Mouse (Mus musculus) kidney, postnatal 14 days (tissue): ENCODE results near the gene Zfp518b.

Source experiments
- DNase-seq: peaks from one replicate; pipeline ENCODE4 v3.0.0; 2022; ENCODE audit warnings: mixed read lengths

Gene Zfp518b

DNA sequence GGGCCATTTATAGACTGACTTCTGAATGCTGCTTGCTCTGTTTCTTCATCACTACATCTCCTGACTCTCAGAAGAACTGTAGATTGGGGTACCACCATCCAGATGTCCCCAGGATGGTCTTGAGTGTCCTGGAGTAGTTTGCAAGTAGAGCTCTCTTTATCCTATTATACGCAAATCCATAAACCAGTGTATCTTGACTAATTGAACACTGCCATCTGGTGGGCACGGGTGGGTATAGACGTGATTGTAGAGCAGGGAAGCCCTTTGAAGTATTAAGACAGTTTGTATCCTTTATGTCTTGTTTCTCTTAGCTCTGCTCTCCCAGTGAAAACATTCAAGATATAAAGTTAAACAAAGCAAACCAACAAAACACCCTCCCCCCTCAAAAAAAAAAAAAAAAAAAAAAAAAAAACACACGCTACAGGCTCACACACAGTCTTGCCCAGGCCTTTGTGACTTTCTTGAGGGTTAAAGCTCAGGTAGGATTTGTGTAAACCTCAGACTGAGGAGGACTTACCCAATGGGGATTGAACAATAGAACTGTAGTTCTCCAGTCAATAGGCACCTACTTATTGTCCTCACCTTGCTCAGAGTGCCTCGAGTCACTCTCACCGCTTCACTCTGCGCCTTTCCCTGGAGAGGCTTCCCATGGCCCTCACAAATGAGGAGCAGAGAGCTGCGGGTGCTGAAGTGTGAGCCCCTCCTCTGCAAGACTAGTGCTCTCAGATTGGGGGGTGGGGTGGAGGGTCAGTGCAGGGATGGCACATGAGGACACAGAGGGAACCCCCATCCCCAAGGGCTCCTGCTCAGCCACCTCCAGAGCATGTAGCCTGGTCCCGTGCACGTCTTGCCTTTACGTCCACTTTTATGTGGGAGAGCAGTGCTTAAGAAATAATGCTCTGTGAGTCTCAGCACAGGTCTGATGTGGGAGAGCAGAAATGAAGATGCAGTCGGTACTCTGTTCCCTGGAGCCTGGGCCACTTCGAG is 51.9 kb downstream of the Zfp518b start:
- DNase-seq = peak; percentile 67

DNA sequence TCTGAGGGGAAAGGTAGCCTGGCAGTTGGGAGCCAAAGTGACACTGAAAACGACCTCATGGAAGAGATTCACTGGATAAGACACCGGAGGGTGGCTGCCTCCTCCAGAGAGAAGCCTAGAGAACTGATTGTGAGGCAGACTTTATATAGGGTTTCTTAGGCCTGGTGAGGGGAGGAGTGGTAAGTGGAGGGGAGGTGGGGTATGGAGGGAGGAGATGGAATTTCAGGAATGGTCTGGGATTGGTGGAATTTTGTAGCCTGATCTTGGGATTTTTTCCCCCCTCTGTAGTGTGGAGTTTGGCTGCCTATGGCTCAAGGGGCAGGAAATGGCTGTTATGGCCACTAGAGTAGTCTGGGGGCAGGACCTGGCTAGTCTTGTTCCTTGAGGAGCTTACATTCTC is 56.6 kb downstream of the Zfp518b start:
- no peak for DNase-seq

DNA sequence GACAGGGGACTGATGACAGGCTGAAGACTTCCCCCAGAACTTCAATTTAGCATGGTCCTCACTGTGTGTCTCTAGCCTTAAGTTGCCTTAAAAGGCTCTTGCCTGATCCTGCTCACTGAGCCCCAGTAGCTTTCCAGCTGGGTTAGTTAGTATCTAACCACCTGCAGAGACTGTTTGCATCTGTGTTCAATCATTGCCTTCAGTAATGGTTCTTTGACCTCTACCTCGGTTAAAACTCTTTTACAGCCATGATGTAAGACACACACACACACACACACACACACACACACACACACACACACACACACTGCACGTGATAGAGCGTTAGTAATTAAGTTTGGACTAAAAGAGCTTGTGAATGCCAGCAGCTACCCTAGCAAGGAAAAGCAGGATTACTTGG is 57.7 kb downstream of the Zfp518b start:
- no peak for DNase-seq

DNA sequence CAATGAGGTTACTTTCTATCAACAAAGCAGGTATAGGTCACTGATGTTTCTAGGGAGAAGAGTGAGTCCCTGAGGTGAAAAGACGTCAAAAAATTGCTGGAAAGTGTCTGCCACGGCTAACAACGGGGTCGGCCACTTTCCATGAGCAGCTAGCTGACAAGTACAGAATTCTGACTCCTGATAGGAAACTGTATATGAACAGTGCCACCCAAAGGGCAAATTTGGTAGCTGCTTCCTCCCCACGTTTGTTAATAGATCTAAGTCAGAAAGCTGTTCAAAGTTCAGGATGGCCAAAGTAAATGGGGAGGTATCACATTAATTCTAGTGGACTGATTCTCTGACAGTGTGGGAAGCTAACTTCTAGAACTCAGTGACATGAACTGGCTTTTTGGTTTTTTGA is 63.8 kb downstream of the Zfp518b start:
- peak; percentile 53 for DNase-seq

DNA sequence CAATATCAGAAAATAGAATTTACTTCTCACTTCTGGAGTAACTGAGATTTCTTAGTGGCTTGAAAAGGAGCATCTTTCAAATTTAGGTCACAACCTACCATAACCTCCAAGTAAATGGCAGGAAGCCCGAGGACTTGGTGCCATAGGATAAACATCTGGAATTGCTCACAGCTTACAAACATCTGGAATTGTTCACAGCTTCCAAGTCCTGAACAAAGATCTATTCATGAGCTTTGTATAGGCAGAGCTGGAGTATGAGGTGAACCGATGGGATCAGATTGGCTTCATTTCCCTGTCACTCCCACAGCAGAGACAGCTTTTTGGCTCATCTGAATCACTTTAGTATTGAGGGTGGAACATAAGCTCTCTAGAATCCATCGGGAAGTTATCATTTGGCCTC is 65.7 kb downstream of the Zfp518b start:
- no peak for DNase-seq
